Mouse (Mus musculus): Measurements from ENCODE around the gene Ddn.

The Ddn gene

DNA sequence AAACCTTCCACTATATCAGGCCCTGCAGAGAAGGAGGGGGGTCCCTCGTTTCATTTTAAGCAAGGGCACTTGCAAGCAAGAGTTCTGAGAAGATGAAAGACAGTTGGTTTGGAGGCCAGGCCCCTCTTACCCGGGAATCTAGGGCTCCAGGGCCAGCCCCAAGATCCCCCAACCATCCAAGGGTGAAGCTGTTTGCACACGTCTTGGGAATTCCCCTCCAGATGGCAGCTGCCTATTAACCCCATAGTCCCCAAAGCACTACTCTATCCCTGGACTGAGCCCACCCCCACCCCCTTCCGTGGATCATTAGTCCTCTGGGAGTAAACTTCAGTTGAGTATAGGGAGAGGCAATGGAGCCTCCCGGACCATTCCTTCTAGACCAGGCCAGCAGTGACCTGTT is 33.8 kb downstream of the Ddn start:
- DNase-seq (ENCODE audit: low read depth), result no peak

DNA sequence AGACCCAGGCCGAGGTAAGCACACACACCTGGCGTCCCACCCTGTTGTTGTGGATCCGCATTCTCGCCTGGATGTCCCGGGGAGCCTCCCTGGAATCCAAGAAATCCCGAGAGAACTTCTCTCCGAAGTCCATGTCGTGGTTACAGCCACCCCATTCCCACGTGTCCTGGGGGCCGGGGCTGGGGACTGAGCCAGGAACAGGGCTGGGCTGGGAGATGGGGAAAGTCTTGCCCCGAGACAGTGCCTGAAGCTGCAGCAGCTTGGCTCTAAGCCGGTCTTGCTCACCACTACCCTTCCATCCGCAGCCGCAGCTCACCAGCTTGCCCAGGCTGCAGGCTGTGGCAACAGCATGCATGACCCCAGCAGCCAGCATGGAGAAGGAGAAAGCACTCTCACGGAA is 35.2 kb downstream of the Ddn start:
- no peak for DNase-seq (ENCODE audit: low read depth)

DNA sequence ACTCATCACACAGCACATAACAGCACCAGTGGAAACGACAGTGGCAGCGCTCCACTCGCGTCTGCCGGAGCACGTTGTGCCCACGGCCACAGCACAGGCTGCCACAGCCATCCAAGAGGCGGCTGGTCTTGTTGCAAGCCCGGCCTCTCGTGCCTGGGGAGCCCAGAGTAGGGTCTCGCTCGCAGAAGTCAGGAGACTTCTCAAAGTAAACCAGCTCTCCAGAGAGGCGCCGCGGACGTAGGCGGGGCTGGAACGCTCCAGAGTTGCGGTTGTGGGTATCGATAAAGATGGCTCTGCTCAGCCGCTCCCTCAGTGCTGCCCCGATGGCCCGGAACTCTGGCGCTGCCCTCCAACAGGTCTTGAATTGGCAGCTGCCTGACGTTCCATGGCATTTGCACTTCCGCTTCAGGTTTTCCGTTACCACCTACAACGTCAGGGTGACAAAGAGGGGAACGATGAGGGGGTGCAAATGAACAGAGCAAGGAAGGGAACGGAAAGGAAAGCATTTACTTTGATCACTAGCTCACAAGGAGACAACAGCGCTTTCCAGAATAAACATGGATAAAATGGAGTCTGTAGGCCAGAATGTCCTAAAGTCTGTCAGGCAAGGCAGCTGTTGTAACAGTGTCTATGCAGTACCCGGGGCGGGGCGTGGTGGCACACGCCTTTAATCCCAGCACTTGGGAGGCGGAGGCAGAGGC is 36.6 kb downstream of the Ddn start:
- peak; percentile 86 for DNase-seq (ENCODE audit: low read depth)

DNA sequence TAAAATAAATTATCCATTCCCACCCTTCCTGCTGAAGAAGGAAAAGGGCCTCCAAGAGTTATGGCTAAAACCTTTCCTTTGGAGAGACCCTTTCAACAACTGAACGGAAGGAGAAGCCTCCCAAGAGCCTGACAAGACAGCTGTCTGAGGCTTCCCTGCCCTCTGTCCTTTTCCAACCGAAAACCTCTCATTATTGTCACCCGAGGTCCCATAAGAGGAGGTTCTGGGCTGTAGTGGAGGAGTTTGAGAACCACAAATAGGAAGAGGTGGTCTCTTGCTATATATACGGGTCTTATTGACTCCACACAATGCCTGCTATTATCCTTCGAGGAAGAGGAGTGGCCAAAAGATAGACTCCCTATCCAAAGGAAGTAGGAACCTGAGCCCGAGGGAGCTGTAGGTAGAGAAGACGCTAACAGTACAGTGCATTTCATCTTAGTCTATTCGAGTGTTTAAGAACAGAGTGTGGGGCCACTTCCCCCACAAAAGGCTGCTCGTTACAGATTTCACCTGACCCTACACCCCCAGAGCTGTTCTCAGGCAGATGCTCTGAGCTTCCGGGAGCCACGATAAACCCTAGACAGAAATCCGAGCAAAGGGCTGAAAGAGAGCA is 37.4 kb downstream of the Ddn start:
- DNase-seq (ENCODE audit: low read depth), result no peak

DNA sequence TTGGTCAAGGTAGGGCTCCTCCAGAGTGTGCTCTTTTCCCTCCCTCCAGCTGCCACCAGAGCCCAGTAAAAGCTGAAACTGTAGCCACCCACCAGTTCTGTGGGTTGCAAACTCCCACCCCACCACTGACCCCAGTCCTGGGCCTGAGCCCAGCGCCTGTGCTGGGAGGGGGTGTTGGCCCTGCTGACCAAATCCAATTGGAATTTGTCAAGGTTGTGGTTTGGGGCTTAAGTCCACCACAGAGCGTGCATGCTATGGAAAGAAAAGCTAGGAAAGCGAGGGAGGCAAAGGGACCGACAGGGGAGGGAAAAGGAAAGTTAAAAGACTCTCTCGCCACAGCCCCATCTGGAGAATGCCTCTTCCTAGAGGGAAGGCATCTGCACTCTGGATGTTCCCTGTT is 41.0 kb downstream of the Ddn start:
- DNase-seq (ENCODE audit: low read depth), result no peak

DNA sequence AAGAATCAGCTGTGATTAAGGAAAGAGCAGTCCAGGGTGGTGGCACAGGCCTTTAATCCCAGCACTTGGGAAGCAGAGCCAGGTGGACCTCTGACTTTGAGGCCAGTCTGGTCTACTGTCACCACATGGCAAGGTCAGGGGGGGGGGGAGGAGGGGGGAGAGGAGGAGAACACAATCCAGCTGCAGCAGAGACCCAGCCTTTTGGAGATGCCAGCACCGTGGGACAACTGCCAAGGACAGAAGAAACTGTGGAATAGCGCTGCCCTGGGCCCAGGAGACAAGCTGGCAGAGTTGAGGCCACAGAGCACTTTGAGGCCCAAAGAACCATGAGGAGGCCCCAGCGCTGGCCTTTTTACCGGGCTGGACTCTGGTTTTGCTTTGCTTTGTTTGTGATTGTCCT is 43.4 kb downstream of the Ddn start:
- DNase-seq (ENCODE audit: low read depth), result no peak

DNA sequence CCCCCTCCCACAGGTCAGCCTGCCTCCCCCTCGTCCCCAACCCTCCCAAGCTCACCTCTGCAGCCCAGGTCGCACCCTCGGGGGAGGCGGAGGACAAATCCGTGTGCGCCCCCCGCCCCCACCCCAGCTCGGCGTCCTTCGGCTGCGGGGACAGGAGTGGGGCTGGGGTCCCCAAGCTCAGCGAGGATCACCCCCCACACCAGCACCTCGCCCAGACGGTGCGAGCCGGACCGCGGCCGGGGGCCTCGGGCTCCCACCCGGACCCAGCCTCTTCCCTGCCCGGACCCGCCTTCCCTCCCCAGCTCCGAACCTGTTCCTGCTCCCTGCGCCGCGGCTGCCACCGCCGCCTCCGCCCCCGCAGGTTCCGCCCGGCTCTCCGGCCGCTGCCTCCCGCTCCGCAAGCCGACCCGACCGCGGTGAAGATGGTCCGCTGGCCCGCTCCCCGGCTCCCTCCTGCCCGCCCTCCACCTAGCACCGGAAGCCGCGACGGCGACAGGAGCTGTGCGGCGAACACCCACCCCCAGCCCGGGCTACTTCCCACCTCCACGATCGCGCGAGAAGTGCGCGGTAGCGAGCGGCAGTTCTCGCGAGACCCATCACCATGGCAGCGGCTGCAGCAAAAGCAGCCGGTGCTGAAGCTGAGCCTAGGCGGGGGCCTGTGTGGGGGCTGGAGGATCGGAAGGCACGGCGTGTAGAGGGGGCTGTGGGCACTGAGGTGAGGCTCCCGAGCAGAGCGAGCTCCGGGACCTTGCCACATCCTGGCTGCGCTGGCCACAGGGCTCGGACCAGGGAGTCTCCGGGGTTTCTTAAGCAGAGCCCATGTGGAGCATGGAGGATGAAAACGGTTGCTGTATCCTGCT is 46.4 kb downstream of the Ddn start, which contains the start of gene Arf3:
Arf3 (minus strand) TSS at position 545 of the 860 bp plus-strand sequence.
- DNase-seq (ENCODE audit: low read depth), result peak; percentile 98

DNA sequence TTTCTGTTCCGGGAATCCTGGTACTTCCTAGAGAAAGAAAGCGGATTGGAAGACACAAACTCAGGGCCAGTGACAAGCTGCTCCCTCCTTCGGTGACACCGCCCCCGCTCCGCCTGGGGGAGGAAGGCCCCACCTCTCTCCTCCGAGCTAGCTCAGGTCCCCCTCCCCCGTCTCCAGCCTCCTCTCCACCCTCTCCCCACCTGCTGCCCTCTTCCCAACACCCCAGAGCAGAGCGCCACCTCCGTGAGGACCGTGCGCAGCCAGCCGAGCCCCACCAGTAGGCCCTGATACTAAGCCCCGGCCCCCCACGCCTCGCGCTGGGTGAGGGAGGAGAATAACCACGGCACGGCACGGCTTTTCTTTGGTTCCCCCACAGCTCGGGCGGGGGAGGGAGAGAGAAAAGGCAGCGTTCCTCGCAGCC is 47.1 kb downstream of the Ddn start:
- DNase-seq (ENCODE audit: low read depth), result peak; percentile 77

DNA sequence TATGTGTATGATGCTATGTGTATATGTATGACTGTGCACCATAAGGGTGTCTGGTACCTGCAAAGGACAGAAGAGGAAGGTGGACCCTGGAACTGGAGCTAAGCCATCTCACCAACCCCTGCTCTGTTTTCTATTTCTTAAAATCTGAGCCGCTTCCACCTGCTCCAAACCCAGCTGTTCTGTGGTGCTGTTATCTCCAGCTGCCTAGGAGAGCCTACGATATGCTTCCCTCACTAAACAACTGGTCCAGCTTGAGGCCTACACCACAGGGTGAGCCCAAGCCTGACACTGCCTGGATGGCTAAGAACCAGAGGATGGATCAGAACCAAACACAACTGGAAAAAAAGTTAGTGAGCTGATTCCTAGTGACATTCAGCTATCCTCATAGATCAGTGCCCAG is 55.2 kb downstream of the Ddn start:
- no peak for DNase-seq (ENCODE audit: low read depth)

Data from induced T-regulatory cell, adult 2 months (primary cell).